Mouse (Mus musculus) forebrain, embryonic 10.5 days (tissue): ENCODE data around the gene Bco1. TPM values are rescaled to one million over a fixed set of nuclear protein-coding genes. Genes with fewer than 3 reads are reported as not detected.

Experiments
- polyA plus RNA-seq: library from polyadenylated mRNA; unstranded; fragments of >200 nt; fragmentation: Nextera tagmentation; extraction: Ambion mirVana; gene quantifications from 2 replicates; pipeline ENCODE4 v1.2.1, GENCODE M21; 2016

Gene Bco1
- polyA plus RNA-seq, 1 experiment from 2014 or later, result 0.30 TPM

Other genes starting within 250 kb of the Bco1 start
- gene Cmc2, start 174.4 kb upstream of the Bco1 start, polyA plus RNA-seq, result 73.7 and 80.9 TPM in 2 replicates
- 69.5 and 71.7 TPM in 2 replicates for gene Cenpn, start 174.1 kb upstream of the Bco1 start, polyA plus RNA-seq
- gene Atmin, start 152.5 kb upstream of the Bco1 start, polyA plus RNA-seq, result 14.4 and 14.6 TPM in 2 replicates
- gene 1700030J22Rik, start 116.9 kb upstream of the Bco1 start, polyA plus RNA-seq, result 2.4 and 2.9 TPM in 2 replicates
- 204 and 205 TPM in 2 replicates for gene Gcsh, start 102.3 kb upstream of the Bco1 start, polyA plus RNA-seq
- not detected in 2 replicates for gene Pkd1l2, start 13.4 kb upstream of the Bco1 start, polyA plus RNA-seq
- gene Gan, start 62.3 kb downstream of the Bco1 start, polyA plus RNA-seq, result 2.5 TPM in 2 replicates
- gene Cmip, start 161.2 kb downstream of the Bco1 start, polyA plus RNA-seq, result 8.0 and 9.8 TPM in 2 replicates